Mouse (Mus musculus) myocyte (in vitro differentiated cells): ENCODE data around the gene Cdc5l. TPM values are rescaled to one million over a fixed set of nuclear protein-coding genes. Genes with fewer than 3 reads are reported as not detected.

Experiments
- H3K27me3 ChIP-seq: one replicate; pipeline ENCODE4 v1.6.1; 2011; ENCODE audit not compliant: control insufficient read depth, insufficient read depth, insufficient read length
- H3K36me3 ChIP-seq: one replicate; pipeline ENCODE4 v1.6.1; 2011; ENCODE audit not compliant: control insufficient read depth, insufficient read depth
- H3K4me2 ChIP-seq: one replicate; pipeline ENCODE4 v1.6.1; 2011; ENCODE audit warnings: low read depth, control low read depth
- H3K4me3 ChIP-seq: one replicate; pipeline ENCODE4 v1.5.1; 2011; ENCODE audit warnings: mild to moderate bottlenecking, control low read depth, moderate library complexity
- H3K79me2 ChIP-seq: one replicate; pipeline ENCODE4 v1.6.1; 2011; ENCODE audit not compliant: control insufficient read depth, insufficient read depth
- H3ac ChIP-seq: one replicate; pipeline ENCODE4 v1.6.1; 2011; ENCODE audit not compliant: control insufficient read depth, insufficient read length
- CEBPB ChIP-seq: IDR thresholded peaks from 2 replicates; pipeline ENCODE4 v1.6.1; 2011; ENCODE audit warnings: mild to moderate bottlenecking, moderate library complexity; ENCODE audit not compliant: poor library complexity, insufficient read depth, severe bottlenecking
- E2F4 ChIP-seq: IDR thresholded peaks from one replicate; pipeline ENCODE4 v1.6.1; 2011; ENCODE audit warnings: mild to moderate bottlenecking, control low read depth, moderate library complexity; ENCODE audit not compliant: insufficient read depth
- MAX ChIP-seq: IDR thresholded peaks from one replicate; pipeline ENCODE4 v1.6.1; 2011; ENCODE audit warnings: low read depth, mild to moderate bottlenecking, control low read depth
- MYOD1 ChIP-seq, 3 experiments: IDR thresholded peaks; one replicate each; pipeline ENCODE4 v1.6.1; 2011; ENCODE audit warnings: control low read depth in 2 of 3, low read depth in 2 of 3, mild to moderate bottlenecking in 2 of 3, moderate library complexity in 1 of 3; ENCODE audit not compliant: insufficient read length in 2 of 3, control insufficient read depth in 1 of 3
- MYOG ChIP-seq, 3 experiments: IDR thresholded peaks; one replicate each; pipeline ENCODE4 v1.6.1; 2011; ENCODE audit warnings: control low read depth in 2 of 3, low read depth in 2 of 3, mild to moderate bottlenecking in 2 of 3; ENCODE audit not compliant: insufficient read length in 2 of 3, control insufficient read depth in 1 of 3, insufficient read depth in 1 of 3
- POLR2A ChIP-seq: IDR thresholded peaks from one replicate; pipeline ENCODE4 v1.6.1; 2011; ENCODE audit warnings: low read depth, mild to moderate bottlenecking, control low read depth, moderate library complexity; ENCODE audit not compliant: insufficient read length
- POLR2AphosphoS2 ChIP-seq: IDR thresholded peaks from one replicate; pipeline ENCODE4 v1.6.1; 2011; ENCODE audit warnings: low read depth, control low read depth; ENCODE audit not compliant: insufficient read length
- REST ChIP-seq: IDR thresholded peaks from one replicate; pipeline ENCODE4 v1.6.1; 2011; ENCODE audit warnings: mild to moderate bottlenecking, control low read depth, moderate library complexity; ENCODE audit not compliant: insufficient read depth, insufficient read length
- SRF ChIP-seq: IDR thresholded peaks from one replicate; pipeline ENCODE4 v1.6.1; 2011; ENCODE audit warnings: low read depth; ENCODE audit not compliant: control insufficient read depth, insufficient read length
- TCF12 ChIP-seq: IDR thresholded peaks from one replicate; pipeline ENCODE4 v1.6.1; 2011; ENCODE audit warnings: mild to moderate bottlenecking, control low read depth; ENCODE audit not compliant: poor library complexity, insufficient read depth, severe bottlenecking
- TCF3 ChIP-seq: IDR thresholded peaks from one replicate; pipeline ENCODE4 v1.6.1; 2011; ENCODE audit warnings: low read depth, control low read depth; ENCODE audit not compliant: insufficient read length
- USF1 ChIP-seq: IDR thresholded peaks from one replicate; pipeline ENCODE4 v1.6.1; 2011; ENCODE audit warnings: low read depth, mild to moderate bottlenecking, control low read depth, moderate library complexity
- polyA plus RNA-seq: library from polyadenylated mRNA; unstranded; fragments of >200 nt; fragmentation: generic; extraction: Trizol; gene quantifications from one replicate; pipeline ENCODE4 v1.2.1, GENCODE M21; 2012; ENCODE audit warnings: missing spikeins

Cdc5l gene
- polyA plus RNA-seq, 1 experiment = 26.8 TPM

GRCm38 (mm10) chr17:45449586-45449985 lies 16.0 kb upstream of the Cdc5l start:
- no peak overlapping the region for H3ac ChIP-seq
- TF ChIP-seq CEBPB = no peak
- no peak for TF ChIP-seq REST
- no peak for TF ChIP-seq POLR2AphosphoS2
- TF ChIP-seq POLR2A = no peak
- no peak for TF ChIP-seq TCF12

GRCm38 (mm10) chr17:45447063-45447462 lies 13.5 kb upstream of the Cdc5l start:
- peaks cover 7% of the 10 kb centered on the region for H3K36me3 ChIP-seq
- no peak overlapping the region for H3K4me3 ChIP-seq
- H3K27me3 ChIP-seq = no peaks in the 10 kb centered on the region
- TF ChIP-seq REST (no peak), POLR2A (no peak), USF1 (no peak), SRF (no peak), POLR2AphosphoS2 (no peak), TCF12 (no peak), E2F4 (no peak), TCF3 (no peak), MAX (no peak)
- H3K4me2 ChIP-seq = no peak overlapping the region
- no peaks in the 10 kb centered on the region for H3K79me2 ChIP-seq
- no peak overlapping the region for H3ac ChIP-seq

More at GRCm38 (mm10) chr17:45449586-45449985, 16.0 kb upstream of the Cdc5l start:
- Histone ChIP-seq H3K36me3 (peaks cover 7% of the 10 kb centered on the region), H3K4me3 (no peak overlapping the region), H3K79me2 (no peaks in the 10 kb centered on the region), H3K4me2 (no peak overlapping the region), H3K27me3 (no peaks in the 10 kb centered on the region)

- Histone ChIP-seq H3K79me2 (no peaks in the 10 kb centered on the region), H3K4me2 (no peak overlapping the region), H3K27me3 (no peaks in the 10 kb centered on the region), H3K4me3 (no peak overlapping the region), H3K36me3 (peaks cover 7% of the 10 kb centered on the region), H3ac (no peak overlapping the region)
- TF ChIP-seq REST = no peak
Observed at GRCm38 (mm10) chr17:45445923-45446322, 12.4 kb upstream of the Cdc5l start.

- H3K36me3 ChIP-seq = peaks cover 6% of the 10 kb centered on the region
- H3K4me2 ChIP-seq = peak overlapping the region; percentile 67
- H3ac ChIP-seq = peak overlapping the region; percentile 26
- peak overlapping the region; percentile 94 for H3K4me3 ChIP-seq
- TF ChIP-seq REST (no peak), E2F4 (no peak), CEBPB (no peak), SRF (no peak), TCF3 (no peak), TCF12 (no peak)
- H3K79me2 ChIP-seq = peaks cover 39% of the 10 kb centered on the region
- no peaks in the 10 kb centered on the region for H3K27me3 ChIP-seq
Observed at GRCm38 (mm10) chr17:45434262-45434590, 689 bp upstream of the Cdc5l start.

GRCm38 (mm10) chr17:45432706-45433398 lies 685 bp downstream of the Cdc5l start:
- peak overlapping the region; percentile 94 for H3K4me3 ChIP-seq
- TF ChIP-seq E2F4 (no peak), TCF12 (no peak), MYOG (IDR thresholded peaks at IDR 0.05; ENCODE audit: control insufficient read depth in 1 of 3, insufficient read depth in 1 of 3, insufficient read length in 2 of 3, low read depth in 2 of 3) (no peak), REST (no peak), MYOD1 (IDR thresholded peaks at IDR 0.05; ENCODE audit: control insufficient read depth in 1 of 3, insufficient read length in 2 of 3, low read depth in 2 of 3) (no peak), POLR2A (no peak), POLR2AphosphoS2 (no peak), SRF (no peak), CEBPB (no peak), MAX (no peak)
- peaks cover under 1% of the 10 kb centered on the region for H3K36me3 ChIP-seq
- H3K4me2 ChIP-seq = peak overlapping the region; percentile 89
- H3K79me2 ChIP-seq = peaks cover 51% of the 10 kb centered on the region
- no peaks in the 10 kb centered on the region for H3K27me3 ChIP-seq
- H3ac ChIP-seq = peak overlapping the region; percentile 26
